Mouse (Mus musculus): ENCODE measurements at regions not wholly inside any gene's neighbourhood (a gene's known extent, or its start where the extent isn't known, plus 50 kb on each side); places are given as distances from the start of the nearest gene placed in this dataset.

DNA sequence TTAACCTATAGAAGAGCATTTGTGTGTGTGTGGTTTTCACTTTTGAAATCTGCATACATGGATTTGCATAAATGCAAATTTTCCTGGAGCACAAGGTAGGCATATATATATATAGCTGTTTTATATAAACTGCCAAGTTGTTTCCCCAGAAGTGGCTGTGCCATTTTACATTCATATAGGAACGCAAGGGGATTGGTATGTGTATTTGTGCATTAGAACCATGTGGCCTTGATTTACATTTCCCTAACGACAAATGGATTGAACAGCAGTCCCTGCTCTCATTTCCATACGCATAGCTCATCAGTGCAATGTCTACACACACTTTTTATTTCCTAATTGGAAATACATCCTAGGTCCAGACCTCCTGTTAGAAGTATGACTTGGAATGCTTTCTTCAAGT lies 1069.9 kb downstream of the Synb start:
- DNase-seq = no peak

- DNase-seq = no peak
These were observed 1075.0 kb downstream of the Synb start for GRCm38 (mm10) chr14:68219025-68219595.

DNA sequence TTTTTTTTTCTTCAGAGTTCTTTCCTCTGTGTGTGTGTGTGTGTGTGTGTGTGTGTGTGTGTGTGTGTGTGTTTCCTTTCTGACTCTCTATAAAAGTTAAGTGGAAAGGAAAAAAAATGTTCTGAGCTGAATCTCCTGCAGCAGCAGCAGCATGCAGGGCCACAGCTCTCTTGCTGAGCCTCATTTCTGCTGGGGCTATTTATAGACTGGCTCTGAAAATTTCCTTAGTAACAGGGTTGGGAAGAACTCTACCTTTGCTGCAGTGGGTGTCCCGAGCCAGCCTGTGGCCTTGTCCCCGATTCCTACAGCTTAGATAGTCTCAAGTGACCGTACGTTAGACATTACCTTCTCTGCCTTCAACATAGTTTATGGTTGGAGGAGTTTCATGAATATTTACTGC lies 1075.6 kb downstream of the Synb start:
- no peak for DNase-seq

GRCm38 (mm10) chr14:68217986-68218385 lies 1076.1 kb downstream of the Synb start:
- no peak for DNase-seq

GRCm38 (mm10) chr14:68213879-68214278 lies 1080.2 kb downstream of the Synb start:
- DNase-seq = no peak

- no peak for DNase-seq
These were observed 1095.3 kb downstream of the Synb start for GRCm38 (mm10) chr14:68198802-68199201.

DNA sequence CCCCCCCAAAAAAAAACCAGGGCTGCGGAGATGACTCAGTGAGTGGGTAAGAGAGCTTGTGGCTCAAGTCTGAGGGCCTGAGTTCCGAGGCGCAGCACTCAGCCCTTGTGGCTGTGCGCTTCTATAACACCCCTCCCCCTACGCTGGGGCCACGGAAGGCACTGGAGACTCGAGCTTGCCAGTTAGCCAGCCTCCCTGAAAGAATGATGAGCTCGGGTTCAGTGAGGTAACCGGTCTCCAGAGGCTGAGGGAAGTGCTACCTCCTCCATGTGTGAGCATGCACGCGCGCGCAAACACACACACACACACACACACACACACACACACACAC lies 1096.7 kb downstream of the Synb start:
- DNase-seq = no peak

GRCm38 (mm10) chr14:68196762-68197469 lies 1097.2 kb downstream of the Synb start:
- DNase-seq = no peak

- DNase-seq = no peak
These were observed 1097.9 kb downstream of the Synb start for GRCm38 (mm10) chr14:68196201-68196600.

GRCm38 (mm10) chr14:68189876-68190275 lies 1104.2 kb downstream of the Synb start:
- DNase-seq = no peak

- no peak for DNase-seq
These were observed 1105.8 kb downstream of the Synb start for GRCm38 (mm10) chr14:68188325-68188724.

DNA sequence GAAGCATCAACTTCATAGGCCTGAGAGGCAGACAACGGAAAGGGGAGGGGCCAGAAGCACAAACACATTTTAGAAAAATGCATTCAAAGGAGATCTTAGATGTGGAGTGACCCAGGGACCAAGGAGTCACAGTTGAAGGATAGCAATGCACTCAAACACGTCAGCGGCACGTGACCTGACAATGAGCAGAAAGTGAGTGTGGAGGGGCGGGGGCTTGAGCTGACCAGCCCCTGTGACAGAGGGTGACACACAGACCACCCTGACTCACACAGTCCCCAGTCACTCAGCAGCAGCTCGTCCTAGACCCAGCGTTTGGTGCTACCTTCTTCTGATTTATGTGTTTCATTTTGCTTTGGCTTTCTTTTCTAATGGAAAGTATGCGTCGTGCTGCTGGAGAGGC lies 1111.5 kb downstream of the Synb start:
- DNase-seq = no peak

- DNase-seq = no peak
These were observed 1112.9 kb downstream of the Synb start for GRCm38 (mm10) chr14:68181168-68181567.
